Mouse (Mus musculus) neural tube, embryonic 14.5 days (tissue): ENCODE data around the gene Cdk9. TPM values are rescaled to one million over a fixed set of nuclear protein-coding genes. Genes with fewer than 3 reads are reported as not detected.

Source experiments
- ATAC-seq: fragments of 200-750 bp; cut with Nextera tagmentation; 2 replicates; pipeline ENCODE4 v1.8.0; 2017; ENCODE audit warnings: low read depth, mild to moderate bottlenecking, moderate TSS enrichment, moderate library complexity
- H3K27ac ChIP-seq: fragments of 300-500 bp; sonication (generic); 2 replicates; pipeline ENCODE4 v1.5.1; 2014; ENCODE audit warnings: low read depth, mild to moderate bottlenecking, control low read depth, low read length, moderate library complexity, mixed read lengths
- H3K27me3 ChIP-seq: fragments of 300-500 bp; sonication (generic); 2 replicates; pipeline ENCODE4 v1.6.1; 2014; ENCODE audit warnings: low read length; ENCODE audit not compliant: control insufficient read depth, insufficient read depth
- H3K36me3 ChIP-seq: fragments of 300-500 bp; sonication (generic); 2 replicates; pipeline ENCODE4 v1.6.1; 2014; ENCODE audit warnings: low read length, mixed read lengths; ENCODE audit not compliant: control insufficient read depth, insufficient read depth
- H3K4me1 ChIP-seq: fragments of 300-500 bp; sonication (generic); 2 replicates; pipeline ENCODE4 v1.6.1; 2014; ENCODE audit warnings: low read length; ENCODE audit not compliant: control insufficient read depth, insufficient read depth
- H3K4me2 ChIP-seq: fragments of 300-500 bp; sonication (generic); 2 replicates; pipeline ENCODE4 v1.6.1; 2014; ENCODE audit warnings: mild to moderate bottlenecking, low read depth, low read length, control low read depth
- H3K4me3 ChIP-seq: fragments of 300-500 bp; sonication (generic); 2 replicates; pipeline ENCODE4 v1.5.1; 2014; ENCODE audit warnings: low read depth, low read length, control low read depth, mixed read lengths
- H3K9ac ChIP-seq: fragments of 300-500 bp; sonication (generic); replicated peaks from 2 replicates; pipeline ENCODE4 v1.6.1; 2014; ENCODE audit warnings: low read depth, mild to moderate bottlenecking, control low read depth, low read length, mixed read lengths
- H3K9me3 ChIP-seq: fragments of 300-500 bp; sonication (generic); 2 replicates; pipeline ENCODE4 v1.6.1; 2016; ENCODE audit warnings: low read length; ENCODE audit not compliant: control insufficient read depth
- WGBS: fragments of 180-500 bp; shearing (Covaris S2); extraction: QIAGEN DNeasy Blood & Tissue Kit; methylation state at CpG from one replicate; pipeline ENCODE4 v1.1.7; 2014; 5-methylcytosine and 5-hydroxymethylcytosine counted together
- polyA plus RNA-seq: library from polyadenylated mRNA; unstranded; fragments of >200 nt; fragmentation: Nextera tagmentation; extraction: Ambion mirVana; gene quantifications from 2 replicates; pipeline ENCODE4 v1.2.1, GENCODE M21; 2014

Cdk9 gene
- polyA plus RNA-seq: 54.4 and 57.5 TPM in 2 replicates

DNA sequence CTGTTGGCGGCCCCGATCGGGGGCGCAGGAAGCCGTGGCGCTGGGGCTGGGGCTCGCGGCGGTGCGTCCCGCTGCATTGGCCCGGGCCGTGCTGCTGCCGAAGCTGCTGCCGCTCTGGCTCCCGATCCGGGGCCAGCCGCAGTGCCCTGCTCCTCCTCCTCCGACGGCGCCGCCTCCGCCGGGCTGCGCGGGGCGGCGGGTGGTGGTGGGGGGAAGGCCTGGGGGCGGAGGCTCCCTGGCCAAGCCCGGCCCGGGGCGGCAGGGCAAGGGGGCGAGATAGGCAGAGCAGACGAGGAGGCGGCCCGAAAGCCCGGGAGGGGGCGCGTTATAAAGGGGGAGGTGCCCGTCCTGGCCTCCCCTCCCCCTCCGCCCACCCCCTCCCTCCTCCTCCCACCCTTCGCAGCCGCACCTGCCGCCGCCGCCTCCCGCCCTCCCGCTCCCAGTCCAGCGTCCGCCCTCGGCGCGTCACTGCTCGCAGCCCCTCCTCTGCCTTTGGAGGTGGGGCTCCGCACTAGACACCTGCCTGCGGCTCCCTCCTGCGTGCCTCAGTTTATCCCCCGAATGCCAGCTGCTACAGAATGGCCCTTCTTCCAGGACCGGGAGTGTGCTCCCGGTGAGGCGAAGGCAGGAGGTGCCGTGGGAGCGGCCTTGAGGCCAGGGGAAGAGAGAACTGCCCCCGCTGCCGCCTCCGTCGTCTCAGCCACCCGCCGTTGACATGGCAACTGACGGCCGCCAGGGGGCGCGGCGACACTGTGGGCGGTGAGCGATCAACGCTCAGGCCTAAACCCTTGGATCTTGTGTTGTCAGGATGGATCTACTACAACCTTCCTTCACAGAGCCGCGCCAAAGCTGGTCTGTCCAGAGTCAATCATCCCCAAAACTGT is at the start of gene Cdk9:
TSS of gene Cdk9 (minus strand) at position 143 of the 884 bp plus-strand sequence.
- peaks cover 18% of the 10 kb centered on the region for H3K4me1 ChIP-seq
- peak within 1 kb of the TSS; percentile 84 for H3K4me3 ChIP-seq
- peak within 1 kb of the TSS; percentile 100 for H3K27ac ChIP-seq
- peaks cover 12% of the 10 kb centered on the region for H3K36me3 ChIP-seq
- peak within 1 kb of the TSS; percentile 90 for H3K4me2 ChIP-seq
- peak within 1 kb of the TSS; percentile 97 for H3K9ac ChIP-seq
- H3K27me3 ChIP-seq: no peaks in the 10 kb centered on the region
- ATAC-seq: peak; percentile 87
- no peaks in the 10 kb centered on the region for H3K9me3 ChIP-seq
- under 1% methylated on average over 47 of the region's 79 CpGs for WGBS

DNA sequence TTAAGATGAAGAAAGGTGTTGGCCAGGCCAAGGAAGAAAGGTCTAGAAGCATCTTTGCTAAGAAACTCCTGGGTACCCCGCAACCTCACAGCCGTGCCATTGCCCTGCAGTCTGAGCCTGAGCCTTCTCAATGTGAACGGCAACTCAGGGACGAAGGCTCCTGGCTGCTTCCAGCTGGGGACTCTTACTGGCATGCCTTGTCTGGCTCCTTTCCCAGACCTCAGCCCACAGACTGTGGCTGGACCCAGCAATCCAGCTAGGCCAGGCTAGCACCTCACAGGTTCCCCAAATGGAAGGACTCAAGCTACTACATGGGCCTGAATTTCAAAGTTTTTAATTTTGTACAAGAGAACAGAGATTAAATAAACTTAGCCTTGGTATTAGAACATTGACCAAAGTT is 49.0 kb upstream of the Cdk9 start:
- peaks cover 5% of the 10 kb centered on the region for H3K4me1 ChIP-seq
- peaks cover 15% of the 10 kb centered on the region for H3K36me3 ChIP-seq
- ATAC-seq: no peak
- H3K9me3 ChIP-seq: no peaks in the 10 kb centered on the region
- no peak overlapping the region for H3K27ac ChIP-seq
- no peak overlapping the region for H3K4me2 ChIP-seq
- H3K9ac ChIP-seq: no peak overlapping the region
- H3K4me3 ChIP-seq: no peak overlapping the region
- 84% methylated on average over 4 of the region's 4 CpGs for WGBS
- H3K27me3 ChIP-seq: no peaks in the 10 kb centered on the region

DNA sequence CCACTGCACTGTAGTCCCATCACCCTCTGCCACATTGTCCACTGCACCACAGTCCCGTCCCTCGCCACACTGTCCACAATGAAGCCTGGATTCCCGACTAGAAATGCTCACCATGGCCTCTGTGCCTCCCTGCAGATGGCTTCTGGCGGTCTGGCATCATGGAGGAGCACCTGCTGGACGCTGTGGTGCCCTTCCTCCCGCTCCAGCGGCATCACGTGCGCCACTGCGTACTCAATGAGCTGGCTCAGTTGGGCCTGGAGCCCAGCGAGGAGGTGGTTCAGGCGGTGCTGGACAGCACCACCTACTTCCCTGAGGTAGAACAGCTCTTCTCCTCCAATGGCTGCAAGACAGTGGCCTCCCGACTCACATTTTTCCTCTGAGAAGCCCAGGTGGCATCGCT is 48.5 kb upstream of the Cdk9 start:
- WGBS: 88% methylated on average over 14 of the region's 14 CpGs
- Histone ChIP-seq H3K4me1 (peaks cover 5% of the 10 kb centered on the region), H3K36me3 (peaks cover 15% of the 10 kb centered on the region), H3K4me2 (no peak overlapping the region), H3K27ac (no peak overlapping the region), H3K4me3 (no peak overlapping the region), H3K27me3 (no peaks in the 10 kb centered on the region), H3K9me3 (no peaks in the 10 kb centered on the region), H3K9ac (no peak overlapping the region)
- ATAC-seq: no peak

DNA sequence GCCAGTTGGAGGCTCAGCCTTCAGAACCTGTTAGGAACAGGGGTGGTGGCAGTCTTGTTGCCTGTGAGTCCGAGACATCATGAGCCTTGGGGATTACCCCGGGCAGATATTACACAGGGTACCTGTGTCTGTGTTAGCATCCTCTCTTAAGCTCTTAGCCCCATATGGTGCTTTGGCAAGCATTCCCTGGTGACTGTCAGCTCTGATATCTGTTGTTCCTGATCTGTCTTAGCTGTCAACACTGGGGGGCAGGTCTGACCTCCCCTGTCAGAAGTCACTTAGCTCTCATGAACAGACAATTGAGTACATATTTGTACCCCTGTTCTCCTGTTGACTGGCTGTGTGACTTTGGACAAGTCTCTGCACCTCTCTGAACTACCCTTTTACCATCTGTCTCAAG is 46.1 kb upstream of the Cdk9 start:
- H3K9ac ChIP-seq: no peak overlapping the region
- ATAC-seq: no peak

DNA sequence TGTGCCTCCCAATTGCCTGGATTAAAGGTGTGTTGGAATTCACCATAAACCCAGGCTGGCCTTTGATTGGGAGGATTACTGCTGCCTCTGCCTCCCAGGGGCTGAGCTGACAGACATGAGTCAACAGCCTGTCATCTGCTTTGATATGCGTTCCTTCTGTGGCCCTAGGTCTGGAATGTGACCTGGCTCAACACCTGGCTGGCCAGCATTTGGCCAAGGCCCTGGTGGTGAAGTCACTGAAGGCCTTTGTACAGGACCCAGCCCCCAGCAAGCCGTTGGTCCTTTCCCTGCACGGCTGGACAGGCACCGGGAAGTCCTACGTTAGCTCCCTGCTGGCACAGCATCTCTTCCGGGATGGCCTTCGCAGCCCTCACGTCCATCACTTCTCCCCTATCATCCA is 45.6 kb upstream of the Cdk9 start:
- no peak for ATAC-seq
- 0 out of 2 replicates have a peak overlapping the region, but pooled peaks have one; percentile 16 for H3K9ac ChIP-seq
- WGBS: 72% methylated on average over 8 of the region's 8 CpGs
- H3K36me3 ChIP-seq: peaks cover 26% of the 10 kb centered on the region
- no peak overlapping the region for H3K4me2 ChIP-seq
- H3K4me3 ChIP-seq: no peak overlapping the region
- H3K9me3 ChIP-seq: no peaks in the 10 kb centered on the region
- peaks cover 5% of the 10 kb centered on the region for H3K4me1 ChIP-seq
- H3K27ac ChIP-seq: no peak overlapping the region
- no peaks in the 10 kb centered on the region for H3K27me3 ChIP-seq

More for the DNA sequence above, 46.1 kb upstream of the Cdk9 start:
- Histone ChIP-seq H3K4me3 (no peak overlapping the region), H3K4me1 (peaks cover 5% of the 10 kb centered on the region), H3K27ac (no peak overlapping the region), H3K36me3 (peaks cover 24% of the 10 kb centered on the region), H3K9me3 (no peaks in the 10 kb centered on the region), H3K27me3 (no peaks in the 10 kb centered on the region), H3K4me2 (no peak overlapping the region)
- WGBS: 85% methylated on average over 2 of the region's 2 CpGs

DNA sequence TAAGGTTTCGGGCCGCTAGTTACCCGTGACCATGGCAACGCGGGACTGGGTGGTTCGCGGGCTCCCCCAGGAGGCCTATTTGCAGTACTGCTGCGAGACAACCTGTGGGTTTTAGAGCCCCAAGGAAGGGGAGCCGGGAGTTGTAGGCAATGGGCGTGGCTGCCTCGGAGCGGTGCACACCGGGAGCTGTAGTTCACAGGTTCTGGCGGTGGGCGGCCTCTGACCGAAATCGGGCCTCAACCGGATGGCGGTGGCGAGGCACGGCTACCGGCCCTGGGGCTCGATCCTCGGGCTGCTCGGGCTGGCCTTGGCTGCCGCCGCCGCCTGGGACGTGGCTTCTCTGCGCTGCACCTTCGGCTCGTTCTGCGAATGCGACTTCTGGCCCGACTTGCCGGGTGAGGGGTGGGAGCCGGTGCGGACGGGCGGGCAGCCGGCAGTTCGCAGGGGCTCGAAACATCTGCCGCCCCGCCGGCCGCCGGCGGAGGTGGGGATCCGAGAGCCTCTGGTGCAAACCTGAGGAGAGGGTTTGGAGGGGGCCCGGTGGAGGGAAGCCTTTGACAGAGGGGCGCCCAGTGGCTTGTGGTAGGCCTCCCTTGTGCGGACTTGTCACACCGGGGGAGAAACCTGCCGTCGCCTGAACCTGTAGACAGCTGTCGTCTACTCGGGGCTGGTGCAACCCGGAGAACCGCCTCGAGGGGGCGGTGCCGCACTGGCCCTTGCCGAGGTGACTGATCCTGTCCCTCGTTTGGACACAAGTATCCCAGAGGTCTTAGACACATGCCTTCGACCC is 44.4 kb upstream of the Cdk9 start, which contains the start of gene Tor2a:
TSS of gene Tor2a (plus strand) at position 179 of the 790 bp plus-strand sequence.
- under 1% methylated on average over 52 of the region's 66 CpGs for WGBS
- peak within 1 kb of the TSS; percentile 76 for H3K4me3 ChIP-seq

DNA sequence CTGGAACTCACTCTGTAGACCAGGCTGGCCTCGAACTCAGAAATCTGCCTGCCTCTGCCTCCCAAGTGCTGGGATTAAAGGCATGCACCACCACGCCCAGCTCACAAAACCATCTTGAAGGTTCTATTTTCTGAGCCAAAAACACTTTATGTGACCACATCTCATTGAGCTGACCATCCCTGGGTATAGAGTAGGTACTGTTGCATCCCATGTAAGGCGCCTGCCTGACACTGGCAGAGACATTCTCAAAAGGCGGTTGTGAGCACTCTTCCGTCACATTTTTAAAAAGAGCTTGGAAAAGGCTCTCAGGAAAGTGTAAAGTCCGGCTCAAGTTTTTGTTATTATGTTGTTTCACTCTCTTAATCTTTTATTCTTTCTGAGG is 43.8 kb upstream of the Cdk9 start:
- 32% methylated on average over 6 of the region's 6 CpGs for WGBS
- peak; percentile 39; the same call in 1 of the 2 replicates for ATAC-seq
- peaks cover 39% of the 10 kb centered on the region for H3K36me3 ChIP-seq
- no peak overlapping the region for H3K4me3 ChIP-seq
- no peaks in the 10 kb centered on the region for H3K9me3 ChIP-seq
- peak overlapping the region; percentile 18; the same call in 1 of the 2 replicates for H3K4me2 ChIP-seq
- H3K4me1 ChIP-seq: peaks cover 9% of the 10 kb centered on the region
- no peak overlapping the region for H3K27ac ChIP-seq
- no peaks in the 10 kb centered on the region for H3K27me3 ChIP-seq
- no peak overlapping the region for H3K9ac ChIP-seq

More for the DNA sequence above, 44.4 kb upstream of the Cdk9 start, which contains the start of gene Tor2a:
- Histone ChIP-seq H3K4me2 (peak within 1 kb of the TSS; percentile 46), H3K9ac (peak within 1 kb of the TSS; percentile 87), H3K4me1 (peaks cover 5% of the 10 kb centered on the region), H3K27ac (peak within 1 kb of the TSS; percentile 88), H3K27me3 (no peaks in the 10 kb centered on the region), H3K9me3 (no peaks in the 10 kb centered on the region), H3K36me3 (peaks cover 38% of the 10 kb centered on the region)
- peak; percentile 92 for ATAC-seq

DNA sequence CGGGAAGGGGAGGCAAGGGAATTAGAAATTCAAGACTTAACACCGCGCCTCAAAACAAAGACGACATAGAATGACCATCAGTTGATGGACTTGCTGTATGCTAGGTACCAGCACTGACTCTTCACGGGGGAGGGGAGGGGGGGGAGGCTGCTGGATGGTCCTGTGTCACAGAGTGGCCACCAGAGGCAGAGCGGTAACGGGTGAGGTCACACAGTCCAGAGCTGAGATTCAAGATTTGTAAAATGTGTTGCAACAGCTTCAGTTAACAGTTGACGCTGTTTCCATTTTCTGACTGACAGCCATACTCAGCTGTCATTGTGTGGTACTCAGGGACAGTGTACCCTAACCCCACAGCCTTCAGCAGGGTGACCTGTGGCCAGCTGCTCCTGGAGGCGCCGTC is 39.3 kb upstream of the Cdk9 start:
- Histone ChIP-seq H3K4me3 (no peak overlapping the region), H3K4me2 (peak overlapping the region; percentile 32), H3K27ac (no peak overlapping the region), H3K9ac (0 out of 2 replicates have a peak overlapping the region, but pooled peaks have one; percentile 11), H3K9me3 (no peaks in the 10 kb centered on the region), H3K36me3 (peaks cover 51% of the 10 kb centered on the region), H3K27me3 (no peaks in the 10 kb centered on the region), H3K4me1 (0 out of 2 replicates have a peak, but pooled peaks cover 17% of the 10 kb centered on the region)
- ATAC-seq: no peak
- 59% methylated on average over 10 of the region's 10 CpGs for WGBS
